Mouse (Mus musculus): ENCODE results near the gene Taf1a. TPM values are rescaled to one million over a fixed set of nuclear protein-coding genes. Genes with fewer than 3 reads are reported as not detected.
"Not testable (repeated sequence)": the region's sequence is repeated elsewhere in the genome, so short reads cannot be mapped to it uniquely, and the experiment has no call there.

Gene Taf1a
- polyA plus RNA-seq, 1 experiment from 2014 or later = 21.3 TPM

DNA sequence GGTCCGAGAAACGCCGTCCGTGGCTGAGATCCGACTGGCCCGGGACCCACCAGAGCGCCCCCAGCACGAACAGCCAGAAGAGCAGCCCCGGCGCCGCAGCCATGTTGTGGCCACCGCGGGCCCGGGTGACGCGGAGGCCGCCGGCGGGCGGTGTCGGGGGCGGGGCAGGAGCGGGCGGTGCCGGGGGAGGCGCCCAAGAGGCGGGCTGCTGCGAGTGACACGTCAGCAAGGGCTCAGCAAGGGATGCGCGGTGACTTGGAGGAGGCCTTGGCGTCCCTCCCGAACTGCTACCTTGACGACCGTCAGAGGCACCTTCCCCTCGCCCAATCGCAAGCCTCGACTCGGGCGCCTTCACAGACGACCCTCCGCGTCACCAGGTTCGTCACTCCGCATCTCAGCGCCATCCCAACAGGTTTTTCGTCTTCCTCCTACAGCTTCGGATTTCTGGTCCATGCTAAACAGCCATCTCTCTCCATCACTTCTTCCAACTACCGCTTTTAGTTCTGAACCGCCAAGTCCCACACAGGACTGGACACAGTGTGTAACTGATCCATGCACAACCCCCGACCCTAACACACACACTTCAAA is 19.3 kb upstream of the Taf1a start, which contains the start of gene Mia3:
Gene Mia3, minus strand, starts transcription at position 127 of the 588 bp plus-strand sequence.
- WGBS = under 1% methylated on average over 49 of the region's 51 CpGs
- peak within 1 kb of the TSS; percentile 81 for H3K27ac ChIP-seq
- H3K4me2 ChIP-seq = peak within 1 kb of the TSS; percentile 83
- H3K9me3 ChIP-seq (replicated peaks) = no peaks in the 10 kb centered on the region
- peak; percentile 99 for ATAC-seq (replicated peaks; ENCODE audit: low FRiP score)
- H3K9ac ChIP-seq = peak within 1 kb of the TSS; percentile 89
- peaks cover 11% of the 10 kb centered on the region for H3K36me3 ChIP-seq
- peaks cover 22% of the 10 kb centered on the region for H3K4me1 ChIP-seq
- H3K27me3 ChIP-seq = no peaks in the 10 kb centered on the region
- peak within 1 kb of the TSS; percentile 95 for H3K4me3 ChIP-seq (replicated peaks)

DNA sequence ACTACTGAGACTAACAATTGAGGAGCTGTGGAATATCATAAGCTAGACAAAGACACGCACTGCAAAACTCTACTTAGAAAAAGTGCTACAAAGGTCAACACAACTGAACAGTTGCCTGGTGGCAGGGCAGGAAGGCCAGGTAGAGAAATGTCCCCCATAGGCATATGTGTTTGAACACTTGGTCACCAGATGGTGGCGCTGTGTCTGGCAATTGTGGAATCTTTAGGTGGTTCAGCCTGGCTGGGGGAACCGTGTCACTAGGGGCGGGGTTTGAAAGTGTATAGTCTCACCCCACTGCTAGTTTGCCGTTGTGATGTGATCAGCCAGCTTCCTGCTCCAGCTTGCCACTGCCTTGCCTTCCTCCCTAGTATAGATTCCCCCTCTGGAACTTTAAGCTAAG is 14.1 kb upstream of the Taf1a start:
- no peaks in the 10 kb centered on the region for H3K36me3 ChIP-seq
- H3K4me1 ChIP-seq = peaks cover 5% of the 10 kb centered on the region
- no peak overlapping the region for H3K4me2 ChIP-seq
- no peaks in the 10 kb centered on the region for H3K9me3 ChIP-seq (replicated peaks)
- H3K27ac ChIP-seq = no peak overlapping the region
- H3K9ac ChIP-seq = no peak overlapping the region
- H3K27me3 ChIP-seq = no peaks in the 10 kb centered on the region
- no peak overlapping the region for H3K4me3 ChIP-seq (replicated peaks)
- WGBS = 74% methylated on average over 5 of the region's 5 CpGs
- ATAC-seq (replicated peaks; ENCODE audit: low FRiP score) = no peak

DNA sequence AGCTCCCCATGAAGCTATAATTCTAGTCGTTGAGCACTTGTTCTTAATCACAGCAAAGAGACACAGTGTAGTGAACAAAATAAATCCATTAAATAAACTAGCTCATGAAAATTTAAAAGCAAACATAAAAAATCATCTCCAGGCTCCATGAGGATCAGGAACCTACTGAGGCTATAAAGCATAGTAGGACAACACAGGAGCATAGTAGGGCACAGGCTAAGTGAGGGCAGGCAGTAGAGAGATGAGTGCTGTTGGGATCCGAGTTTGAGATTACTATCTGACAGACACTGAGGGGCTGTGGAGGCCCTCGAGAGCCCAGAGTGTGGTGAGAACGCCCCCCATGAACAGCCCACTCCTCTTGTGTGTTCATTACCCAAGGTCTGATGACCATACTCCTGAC is 11.7 kb upstream of the Taf1a start:
- Histone ChIP-seq H3K4me1 (no peaks in the 10 kb centered on the region), H3K9ac (no peak overlapping the region)
- no peak for ATAC-seq (replicated peaks; ENCODE audit: low FRiP score)

DNA sequence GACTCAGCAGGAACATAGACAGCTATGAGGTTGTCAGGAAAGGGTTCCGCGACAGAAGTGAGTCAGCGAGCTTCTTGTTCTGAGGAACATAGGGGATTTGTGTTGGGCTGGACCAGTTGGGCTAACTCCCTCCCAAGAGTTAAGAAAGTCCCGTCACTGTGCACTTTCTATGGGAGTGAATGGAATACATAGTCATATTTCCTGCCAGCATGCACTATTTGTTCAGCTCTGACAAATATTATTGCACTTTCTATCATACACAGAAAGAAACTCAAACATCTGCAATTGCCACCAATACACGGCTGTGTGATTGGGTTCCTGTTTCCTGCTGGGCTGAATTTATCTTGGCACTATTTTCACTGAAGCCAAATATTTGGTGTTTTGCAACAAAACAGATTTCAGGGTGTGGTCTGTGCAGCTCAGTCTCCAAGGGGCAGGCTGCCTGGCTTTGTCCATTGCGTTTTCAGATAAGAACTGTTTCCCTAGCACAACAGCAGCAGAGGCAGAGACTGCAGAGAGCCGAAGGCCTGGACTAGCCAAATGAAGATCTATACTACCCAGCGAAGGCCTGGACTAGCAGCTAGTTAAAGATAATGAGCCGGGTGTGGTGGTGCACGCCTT is 10.3 kb upstream of the Taf1a start:
- H3K36me3 ChIP-seq = no peaks in the 10 kb centered on the region
- H3K4me2 ChIP-seq = no peak overlapping the region
- H3K4me3 ChIP-seq (replicated peaks) = no peak overlapping the region
- no peak for ATAC-seq (replicated peaks; ENCODE audit: low FRiP score)
- H3K9ac ChIP-seq = no peak overlapping the region
- H3K27me3 ChIP-seq = peaks cover 14% of the 10 kb centered on the region
- no peaks in the 10 kb centered on the region for H3K4me1 ChIP-seq
- H3K9me3 ChIP-seq (replicated peaks) = peaks cover 1% of the 10 kb centered on the region; the same call in 1 of the 2 replicates
- H3K27ac ChIP-seq = no peak overlapping the region
- 82% methylated on average over 10 of the region's 10 CpGs for whole genome bisulfite sequencing

More for the DNA sequence above, 11.7 kb upstream of the Taf1a start:
- H3K36me3 ChIP-seq = no peaks in the 10 kb centered on the region
- no peak overlapping the region for H3K4me2 ChIP-seq
- H3K27ac ChIP-seq = no peak overlapping the region
- peaks cover 6% of the 10 kb centered on the region; the same call in 1 of the 2 replicates for H3K27me3 ChIP-seq
- H3K4me3 ChIP-seq (replicated peaks) = no peak overlapping the region
- 76% methylated on average over 4 of the region's 4 CpGs for WGBS
- H3K9me3 ChIP-seq (replicated peaks) = no peaks in the 10 kb centered on the region

DNA sequence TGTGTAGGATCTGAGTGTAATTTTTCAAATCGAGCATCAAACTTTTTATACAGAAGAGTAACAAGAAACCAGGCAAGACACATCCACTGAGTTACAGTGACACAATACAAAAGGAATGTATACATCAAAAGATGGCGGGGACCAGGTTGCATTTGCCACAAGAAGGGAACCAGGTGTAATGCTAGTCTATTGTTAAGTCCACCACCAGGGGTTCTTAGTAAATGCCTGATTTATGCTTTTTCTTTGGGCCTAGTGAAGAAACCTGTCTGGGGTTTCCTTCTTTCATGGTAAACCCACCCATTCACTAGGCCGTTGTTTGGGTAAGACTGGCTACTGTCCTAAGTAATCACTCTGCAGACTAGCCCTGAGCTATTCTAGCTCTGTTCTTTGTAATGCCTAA is 9.4 kb upstream of the Taf1a start:
- not testable (repeated sequence) for H3K4me2 ChIP-seq; H3K4me3 ChIP-seq (replicated peaks); ATAC-seq (replicated peaks; ENCODE audit: low FRiP score); H3K9ac ChIP-seq; H3K9me3 ChIP-seq (replicated peaks); H3K27ac ChIP-seq; H3K4me1 ChIP-seq; H3K36me3 ChIP-seq
- WGBS = 92% methylated on average over 3 of the region's 3 CpGs
- H3K27me3 ChIP-seq = peaks cover 21% of the 10 kb centered on the region

DNA sequence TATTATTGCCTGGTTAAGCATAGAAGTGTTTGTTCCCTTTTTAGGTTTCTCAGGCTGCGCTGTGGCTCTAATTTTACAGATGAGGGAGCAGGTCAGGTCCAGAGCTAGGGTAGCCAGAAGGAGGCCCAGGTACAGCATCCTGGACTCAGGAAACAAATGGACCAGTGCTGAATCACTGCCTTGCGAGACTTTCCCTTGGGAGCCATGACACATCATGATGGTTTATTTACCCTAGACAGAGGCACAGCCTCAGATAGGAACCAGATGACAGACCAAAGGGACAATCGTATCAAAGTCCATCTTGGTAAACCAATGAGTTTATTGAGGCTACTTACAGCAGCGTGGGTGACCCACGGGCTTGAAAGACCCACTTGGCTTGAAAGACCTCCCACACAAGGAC is 7.0 kb upstream of the Taf1a start:
- no peak overlapping the region for H3K9ac ChIP-seq
- peaks cover 33% of the 10 kb centered on the region for H3K27me3 ChIP-seq
- no peak overlapping the region for H3K4me2 ChIP-seq
- 73% methylated on average over 5 of the region's 5 CpGs for whole genome bisulfite sequencing
- no peaks in the 10 kb centered on the region for H3K4me1 ChIP-seq
- no peak overlapping the region for H3K27ac ChIP-seq
- peaks cover 3% of the 10 kb centered on the region; the same call in 1 of the 2 replicates for H3K9me3 ChIP-seq (replicated peaks)
- no peak for ATAC-seq (replicated peaks; ENCODE audit: low FRiP score)
- H3K36me3 ChIP-seq = no peaks in the 10 kb centered on the region
- H3K4me3 ChIP-seq (replicated peaks) = no peak overlapping the region

DNA sequence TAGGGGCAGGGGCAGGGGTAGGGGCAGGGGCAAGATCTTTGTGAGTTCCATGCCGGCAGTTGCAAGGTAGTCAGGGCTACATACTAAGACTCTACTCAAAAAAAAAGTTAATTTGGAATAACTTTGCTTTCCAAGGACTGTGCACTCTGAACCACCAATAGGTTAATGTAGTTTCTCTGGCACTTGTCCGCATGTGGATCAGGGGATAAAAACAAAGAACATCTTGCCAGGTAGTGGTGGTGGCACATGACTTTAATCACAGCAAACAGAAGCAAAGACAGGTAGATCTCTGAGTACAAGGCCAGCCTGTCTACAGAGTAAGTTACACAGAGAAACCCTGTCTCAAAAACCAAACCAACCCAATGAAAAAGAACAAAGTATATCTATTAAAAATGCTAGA is 6.2 kb upstream of the Taf1a start:
- no peak for ATAC-seq (replicated peaks; ENCODE audit: low FRiP score)
- Histone ChIP-seq H3K27me3 (peaks cover 37% of the 10 kb centered on the region), H3K4me3 (replicated peaks) (no peak overlapping the region), H3K9me3 (replicated peaks) (peaks cover 3% of the 10 kb centered on the region; the same call in 1 of the 2 replicates), H3K9ac (no peak overlapping the region), H3K27ac (no peak overlapping the region), H3K36me3 (no peaks in the 10 kb centered on the region), H3K4me2 (no peak overlapping the region), H3K4me1 (no peaks in the 10 kb centered on the region)
- 88% methylated on average over 2 of the region's 2 CpGs for WGBS

DNA sequence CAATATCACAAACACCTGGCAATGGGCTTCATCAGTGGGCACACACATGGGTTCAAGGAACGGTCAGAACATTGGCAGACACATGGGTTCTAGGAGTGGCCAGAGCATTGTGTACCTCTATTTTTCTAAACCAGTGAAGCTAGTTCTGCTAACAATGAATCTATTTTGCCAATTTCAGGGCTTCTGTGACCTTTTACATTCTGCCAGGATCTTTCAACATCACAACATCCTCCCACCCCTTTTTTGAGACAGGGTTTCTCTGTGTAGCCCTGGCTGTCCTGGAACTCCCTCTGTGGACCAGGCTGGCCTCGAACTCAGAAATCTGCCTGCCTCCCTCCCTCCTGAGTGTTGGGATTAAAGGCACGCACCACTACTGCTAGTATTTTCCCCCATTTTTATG is 1.4 kb upstream of the Taf1a start:
- H3K9me3 ChIP-seq (replicated peaks); H3K4me3 ChIP-seq (replicated peaks); H3K4me2 ChIP-seq; H3K27ac ChIP-seq; ATAC-seq (replicated peaks; ENCODE audit: low FRiP score); H3K9ac ChIP-seq: not testable (repeated sequence)
- Histone ChIP-seq H3K36me3 (peaks cover 19% of the 10 kb centered on the region), H3K27me3 (peaks cover 29% of the 10 kb centered on the region), H3K4me1 (peaks cover 14% of the 10 kb centered on the region)
- 87% methylated on average over 3 of the region's 3 CpGs for WGBS

DNA sequence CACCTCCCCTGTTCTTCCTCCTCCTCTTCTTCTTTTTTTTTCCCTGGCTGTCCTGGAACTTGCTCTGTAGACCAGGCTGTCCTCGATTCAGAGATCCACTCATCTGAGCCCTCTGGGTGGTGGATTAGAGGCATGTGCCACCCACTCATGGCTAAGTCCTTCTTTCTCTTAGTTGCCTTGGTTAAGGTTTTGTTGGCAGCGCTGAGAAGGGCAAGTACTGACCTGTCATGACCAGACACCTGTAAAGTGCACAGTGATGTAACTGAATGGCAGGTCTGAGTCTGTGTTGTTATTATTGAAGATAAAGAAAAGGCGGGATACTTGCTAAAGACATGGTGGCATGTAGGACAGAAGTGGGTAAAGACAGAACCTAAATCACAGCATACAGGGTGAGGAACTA is 14.6 kb downstream of the Taf1a start:
- no peak for ATAC-seq (replicated peaks; ENCODE audit: low FRiP score)
- Histone ChIP-seq H3K27ac (no peak overlapping the region), H3K9ac (no peak overlapping the region), H3K4me3 (replicated peaks) (no peak overlapping the region), H3K27me3 (no peaks in the 10 kb centered on the region), H3K9me3 (replicated peaks) (no peaks in the 10 kb centered on the region), H3K4me2 (no peak overlapping the region), H3K4me1 (no peaks in the 10 kb centered on the region), H3K36me3 (peaks cover 74% of the 10 kb centered on the region)
- WGBS = 87% methylated on average over 3 of the region's 3 CpGs

DNA sequence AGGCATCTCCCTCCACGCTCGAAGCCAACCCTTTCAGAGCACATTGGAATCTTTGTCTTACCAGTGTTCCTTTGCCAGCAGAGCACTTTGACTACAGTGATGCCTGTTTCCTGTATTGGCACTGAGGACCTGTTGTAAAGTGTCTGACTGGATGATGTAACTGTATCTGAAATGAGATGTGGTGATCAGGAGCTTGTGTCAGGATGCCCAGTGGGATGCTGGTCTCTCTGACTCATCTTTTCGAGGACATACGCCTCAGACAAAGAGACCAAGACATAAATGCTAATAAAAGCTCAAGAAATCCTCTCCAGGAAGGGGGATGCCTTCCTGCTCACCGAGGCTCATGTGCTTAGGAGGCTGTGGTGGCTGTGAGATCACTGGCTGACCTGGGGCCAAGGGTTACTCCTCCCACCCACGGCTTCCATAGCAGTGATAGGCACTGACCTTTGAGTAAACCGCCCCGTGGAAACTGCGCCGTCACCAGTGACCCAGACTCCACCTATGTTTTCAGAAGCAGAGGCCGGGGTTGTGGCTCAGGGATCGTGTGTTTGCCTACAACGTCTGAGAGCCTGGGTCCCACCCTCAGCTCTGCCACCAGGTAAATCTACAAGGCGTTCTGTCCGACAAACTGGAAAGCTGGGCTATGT is 25.4 kb downstream of the Taf1a start:
- H3K27ac ChIP-seq = no peak overlapping the region
- no peaks in the 10 kb centered on the region for H3K27me3 ChIP-seq
- peaks cover 34% of the 10 kb centered on the region for H3K36me3 ChIP-seq
- H3K9ac ChIP-seq = no peak overlapping the region
- no peak for ATAC-seq (replicated peaks; ENCODE audit: low FRiP score)
- WGBS = 83% methylated on average over 15 of the region's 15 CpGs
- 0 out of 2 replicates have a peak, but pooled peaks cover 7% of the 10 kb centered on the region for H3K4me1 ChIP-seq
- no peak overlapping the region for H3K4me2 ChIP-seq
- no peak overlapping the region for H3K4me3 ChIP-seq (replicated peaks)
- no peaks in the 10 kb centered on the region for H3K9me3 ChIP-seq (replicated peaks)

DNA sequence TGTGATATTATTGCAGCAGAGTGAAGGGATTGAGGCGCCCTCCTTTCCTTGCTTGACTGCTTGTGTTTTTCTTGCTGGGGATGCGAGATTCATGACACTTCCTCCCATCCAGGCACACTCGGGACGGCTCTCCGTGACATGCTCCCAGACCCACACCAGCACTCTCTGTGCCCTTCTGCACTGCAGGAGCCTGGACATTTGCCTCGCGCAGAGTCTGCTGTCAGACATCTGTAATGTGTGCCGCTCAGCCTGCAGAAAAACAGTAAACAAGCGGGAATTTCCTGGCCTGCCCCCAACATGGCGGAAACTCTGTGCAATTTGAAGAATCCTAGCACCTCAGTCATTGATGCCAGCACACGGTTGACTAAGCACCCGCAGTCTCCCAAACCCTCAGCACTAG is 29.1 kb downstream of the Taf1a start, which contains the start of gene Hhipl2:
Gene Hhipl2, plus strand, starts transcription at position 343 of the 400 bp plus-strand sequence.
- Histone ChIP-seq H3K9ac (no peak within 1 kb of the TSS), H3K27me3 (no peaks in the 10 kb centered on the region), H3K4me1 (0 out of 2 replicates have a peak, but pooled peaks cover 7% of the 10 kb centered on the region), H3K4me3 (replicated peaks) (no peak within 1 kb of the TSS), H3K9me3 (replicated peaks) (no peaks in the 10 kb centered on the region), H3K4me2 (peak within 1 kb of the TSS; percentile 23; the same call in 1 of the 2 replicates), H3K36me3 (no peaks in the 10 kb centered on the region), H3K27ac (0 out of 2 replicates have a peak within 1 kb of the TSS, but pooled peaks have one; percentile 45)
- WGBS = 37% methylated on average over 12 of the region's 12 CpGs
- no peak for ATAC-seq (replicated peaks; ENCODE audit: low FRiP score)

DNA sequence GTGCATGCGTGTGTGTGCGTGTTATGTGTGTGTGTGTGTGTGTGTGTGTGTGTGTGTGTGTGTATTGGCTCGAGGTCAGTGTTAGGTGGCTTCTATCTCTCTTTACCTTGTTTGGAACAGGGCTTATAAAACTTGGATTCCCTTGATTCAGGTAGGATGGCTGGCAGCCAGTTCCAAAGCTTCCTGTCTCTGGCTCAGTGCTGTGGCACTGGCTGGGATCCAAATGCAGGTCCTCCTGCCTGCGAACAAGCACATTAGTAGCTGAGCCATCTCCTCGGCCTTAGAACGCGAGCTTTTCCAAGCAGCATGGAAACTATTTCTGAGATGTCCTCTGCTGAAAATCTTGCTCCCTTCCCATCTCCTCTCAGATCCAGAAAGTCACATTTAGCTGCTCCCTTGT is 31.0 kb downstream of the Taf1a start:
- no peaks in the 10 kb centered on the region for H3K9me3 ChIP-seq (replicated peaks)
- H3K4me1 ChIP-seq = 0 out of 2 replicates have a peak, but pooled peaks cover 7% of the 10 kb centered on the region
- H3K27ac ChIP-seq = no peak overlapping the region
- 90% methylated on average over 7 of the region's 7 CpGs for WGBS
- H3K9ac ChIP-seq = no peak overlapping the region
- no peak for ATAC-seq (replicated peaks; ENCODE audit: low FRiP score)
- H3K4me2 ChIP-seq = no peak overlapping the region
- no peaks in the 10 kb centered on the region for H3K36me3 ChIP-seq
- H3K4me3 ChIP-seq (replicated peaks) = no peak overlapping the region
- H3K27me3 ChIP-seq = no peaks in the 10 kb centered on the region

All from kidney, embryonic 15.5 days (tissue).